Mouse (Mus musculus) C2C12 (cell line): ENCODE results near the gene Acp7. TPM values are rescaled to one million over a fixed set of nuclear protein-coding genes. Genes with fewer than 3 reads are reported as not detected.

Experiments
- H3K27me3 ChIP-seq: one replicate; pipeline ENCODE4 v1.6.1; 2011; ENCODE audit not compliant: control insufficient read depth, insufficient read depth, insufficient read length
- H3K36me3 ChIP-seq: one replicate; pipeline ENCODE4 v1.6.1; 2011; ENCODE audit not compliant: control insufficient read depth, insufficient read depth
- H3K4me3 ChIP-seq: one replicate; pipeline ENCODE4 v1.5.1; 2011; ENCODE audit warnings: mild to moderate bottlenecking, control low read depth; ENCODE audit not compliant: poor library complexity, insufficient read depth, severe bottlenecking
- H3K79me2 ChIP-seq: one replicate; pipeline ENCODE4 v1.6.1; 2011; ENCODE audit not compliant: control insufficient read depth, insufficient read depth
- H3K79me3 ChIP-seq: one replicate; pipeline ENCODE4 v1.6.1; 2011; ENCODE audit warnings: low read depth, control low read depth
- H3ac ChIP-seq: one replicate; pipeline ENCODE3; 2011; ENCODE audit warnings: low read depth; ENCODE audit not compliant: control insufficient read depth, insufficient read length
- CEBPB ChIP-seq: IDR thresholded peaks from one replicate; pipeline ENCODE4 v1.6.1; 2011; ENCODE audit warnings: low read depth, mild to moderate bottlenecking, control low read depth, moderate library complexity
- CTCF ChIP-seq: IDR thresholded peaks from one replicate; pipeline ENCODE4 v1.5.1; 2011; ENCODE audit not compliant: control insufficient read depth, insufficient read depth, insufficient read length
- FOSL1 ChIP-seq: IDR thresholded peaks from one replicate; pipeline ENCODE4 v1.8.0; 2011; ENCODE audit warnings: mild to moderate bottlenecking, low read length; ENCODE audit not compliant: poor library complexity, insufficient read depth, severe bottlenecking
- MAX ChIP-seq: IDR thresholded peaks from one replicate; pipeline ENCODE4 v1.6.1; 2011; ENCODE audit warnings: mild to moderate bottlenecking, control low read depth
- MYOD1 ChIP-seq: IDR thresholded peaks from one replicate; pipeline ENCODE4 v1.6.1; 2011; ENCODE audit warnings: low read depth; ENCODE audit not compliant: control insufficient read depth, insufficient read length
- MYOG ChIP-seq: IDR thresholded peaks from one replicate; pipeline ENCODE4 v1.6.1; 2011; ENCODE audit not compliant: control insufficient read depth, insufficient read length; ENCODE audit errors: extremely low read depth
- USF1 ChIP-seq: IDR thresholded peaks from one replicate; pipeline ENCODE4 v1.6.1; 2011; ENCODE audit warnings: low read depth, mild to moderate bottlenecking, control low read depth, moderate library complexity
- polyA plus RNA-seq: library from polyadenylated mRNA; unstranded; fragments of >200 nt; fragmentation: generic; extraction: Trizol; gene quantifications from one replicate; pipeline ENCODE4 v1.2.1, GENCODE M21; 2012; ENCODE audit warnings: missing spikeins

The Acp7 gene
- polyA plus RNA-seq, 1 experiment = not detected

DNA sequence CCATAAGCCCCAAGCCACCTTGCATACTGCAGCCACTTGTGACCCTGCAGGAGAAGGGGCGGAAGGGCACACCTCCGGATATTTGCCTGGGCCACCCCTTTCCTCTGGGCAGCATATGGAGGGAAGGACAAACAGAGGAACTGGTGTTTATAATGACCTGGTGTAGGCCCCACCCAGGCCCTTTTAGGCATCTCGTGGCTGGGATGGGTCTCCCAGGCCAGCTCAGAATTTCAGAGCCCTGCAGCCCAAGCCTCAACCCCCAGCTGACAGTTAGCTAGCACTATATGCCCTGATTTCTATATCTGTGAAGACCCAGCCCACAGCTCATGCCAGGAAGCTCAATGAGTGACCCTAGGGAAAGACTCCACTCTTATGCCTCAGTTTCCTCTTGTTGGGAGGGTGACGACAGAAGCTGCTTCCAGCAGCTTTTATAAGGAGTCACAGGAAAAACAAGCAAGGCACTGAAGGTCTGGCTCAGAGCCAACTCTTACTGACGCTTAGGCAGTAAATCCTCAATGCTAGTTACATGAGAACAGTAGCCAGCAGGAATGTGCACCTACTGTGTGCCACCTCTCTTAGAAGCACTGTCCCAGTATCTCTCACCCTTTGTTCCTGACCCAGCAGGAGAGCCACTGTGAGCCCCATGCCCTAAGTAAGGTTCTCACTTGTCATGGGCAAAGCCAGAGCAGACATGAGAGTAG, 60.0 kb downstream of the Acp7 start:
- no peak overlapping the region for H3K4me3 ChIP-seq
- H3K36me3 ChIP-seq = peaks cover 16% of the 10 kb centered on the region
- H3K79me3 ChIP-seq = peaks cover 13% of the 10 kb centered on the region
- TF ChIP-seq CEBPB = no peak
- no peak for TF ChIP-seq USF1
- no peak for TF ChIP-seq MAX
- TF ChIP-seq CTCF = no peak
- no peak for TF ChIP-seq MYOD1
- TF ChIP-seq MYOG = no peak
- no peak for TF ChIP-seq FOSL1
- H3ac ChIP-seq = no peak overlapping the region
- peaks cover 42% of the 10 kb centered on the region for H3K79me2 ChIP-seq
- H3K27me3 ChIP-seq = no peaks in the 10 kb centered on the region

GRCm38 (mm10) chr7:28570291-28570981, 60.7 kb downstream of the Acp7 start:
- Histone ChIP-seq H3K79me2 (peaks cover 35% of the 10 kb centered on the region), H3ac (no peak overlapping the region), H3K27me3 (no peaks in the 10 kb centered on the region), H3K36me3 (peaks cover 22% of the 10 kb centered on the region), H3K4me3 (no peak overlapping the region), H3K79me3 (peaks cover 9% of the 10 kb centered on the region)
- TF ChIP-seq CTCF (no peak), USF1 (no peak), MAX (no peak)

DNA sequence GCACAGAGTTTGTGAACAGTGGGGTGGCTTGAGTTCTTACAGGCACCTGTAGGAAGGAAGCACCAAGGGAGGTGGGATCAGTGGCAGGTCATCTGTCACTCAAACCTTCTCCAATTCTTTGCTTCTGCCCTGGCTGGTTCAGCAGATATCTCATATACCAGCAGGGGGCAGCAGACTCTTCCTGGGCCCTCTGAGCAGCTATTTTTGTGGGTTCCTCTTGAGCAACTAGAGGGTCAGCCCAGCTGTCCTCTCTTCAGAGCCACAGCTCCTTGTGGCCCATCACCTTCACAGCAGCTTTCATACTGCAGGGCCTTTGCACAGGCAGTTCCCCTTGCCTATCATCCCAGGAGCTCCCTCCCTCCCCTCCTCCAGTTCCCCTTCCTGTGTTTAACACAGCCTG, 62.9 kb downstream of the Acp7 start:
- H3K36me3 ChIP-seq = peaks cover 24% of the 10 kb centered on the region
- peaks cover 16% of the 10 kb centered on the region for H3K79me2 ChIP-seq

DNA sequence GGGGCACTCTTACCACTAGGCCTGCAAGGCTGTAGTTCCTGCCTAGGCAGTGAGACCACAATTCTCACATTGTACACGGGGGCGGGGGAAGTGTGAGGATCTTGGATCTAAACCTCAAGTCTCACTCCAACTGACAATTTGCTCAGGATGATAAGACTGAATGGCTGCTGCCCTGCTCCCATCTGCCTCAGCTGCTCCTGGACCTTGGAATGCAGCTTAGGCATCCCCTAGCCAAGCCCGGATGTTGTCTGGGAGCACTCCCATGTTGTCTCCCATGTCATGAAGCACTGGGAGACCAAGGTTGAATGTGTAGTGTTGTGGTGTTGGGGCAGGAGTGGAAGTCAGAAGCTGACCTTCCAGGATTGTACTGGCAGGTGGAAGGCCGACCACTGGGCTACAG, 63.6 kb downstream of the Acp7 start:
- peaks cover 24% of the 10 kb centered on the region for H3K36me3 ChIP-seq

More for the DNA sequence above, 62.9 kb downstream of the Acp7 start:
- H3K79me3 ChIP-seq = peaks cover 3% of the 10 kb centered on the region
- TF ChIP-seq USF1 = no peak
- peak; percentile 41 for TF ChIP-seq CTCF
- no peak overlapping the region for H3ac ChIP-seq
- no peaks in the 10 kb centered on the region for H3K27me3 ChIP-seq
- H3K4me3 ChIP-seq = no peak overlapping the region

DNA sequence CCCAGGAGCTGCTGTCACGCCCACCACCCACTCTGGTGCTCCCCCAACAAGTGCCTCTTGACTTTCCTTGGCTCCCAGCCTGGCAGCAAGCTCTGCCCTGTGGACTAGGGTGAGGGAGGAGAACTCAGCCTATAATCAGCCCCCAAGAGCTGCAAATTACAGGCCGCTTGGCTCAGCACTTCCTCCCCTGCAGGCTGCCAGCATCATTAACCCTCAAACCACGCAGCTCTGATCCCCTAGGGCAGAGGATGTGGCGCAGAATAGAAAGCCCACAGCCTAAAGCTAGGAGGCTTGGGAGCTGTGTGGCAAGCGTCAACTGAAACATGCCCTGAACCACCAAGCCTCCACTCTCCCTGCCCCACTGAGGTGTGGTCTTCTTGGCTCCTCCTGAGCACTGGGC, 65.7 kb downstream of the Acp7 start:
- no peak for TF ChIP-seq CEBPB
- no peak for TF ChIP-seq USF1
- TF ChIP-seq MAX = no peak
- no peak for TF ChIP-seq MYOD1
- no peak for TF ChIP-seq CTCF
- no peak for TF ChIP-seq FOSL1
- no peak for TF ChIP-seq MYOG
- Histone ChIP-seq H3K36me3 (peaks cover 24% of the 10 kb centered on the region), H3ac (no peak overlapping the region), H3K79me3 (no peaks in the 10 kb centered on the region), H3K27me3 (no peaks in the 10 kb centered on the region), H3K4me3 (no peak overlapping the region), H3K79me2 (no peaks in the 10 kb centered on the region)

More for the DNA sequence above, 63.6 kb downstream of the Acp7 start:
- TF ChIP-seq CEBPB (no peak), CTCF (no peak), USF1 (no peak), FOSL1 (no peak), MYOD1 (no peak), MAX (no peak), MYOG (no peak)
- Histone ChIP-seq H3K4me3 (no peak overlapping the region), H3K27me3 (no peaks in the 10 kb centered on the region), H3ac (no peak overlapping the region), H3K79me3 (peaks cover 3% of the 10 kb centered on the region), H3K79me2 (peaks cover 14% of the 10 kb centered on the region)

DNA sequence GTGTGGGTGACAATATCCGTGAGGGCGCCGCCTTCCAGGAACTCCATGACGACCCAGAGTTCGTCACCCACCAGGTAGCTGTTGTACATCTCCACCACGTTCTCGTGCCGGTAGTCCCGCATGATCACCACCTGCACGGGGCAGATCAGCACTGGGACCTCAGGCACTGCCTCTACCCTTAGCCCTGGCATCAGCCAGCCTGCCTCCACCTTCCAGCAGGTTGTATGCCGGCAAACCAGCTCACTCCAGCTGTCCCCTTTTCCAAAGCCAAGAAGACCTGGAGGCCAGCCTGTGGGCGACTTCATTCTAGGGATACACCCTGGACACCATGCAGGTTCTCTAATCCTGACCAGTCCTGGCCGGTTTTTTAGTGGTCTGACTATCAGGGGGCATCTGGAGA, 68.2 kb downstream of the Acp7 start:
- Histone ChIP-seq H3K4me3 (no peak overlapping the region), H3K36me3 (peaks cover 22% of the 10 kb centered on the region), H3K79me3 (no peaks in the 10 kb centered on the region), H3ac (no peak overlapping the region), H3K79me2 (no peaks in the 10 kb centered on the region), H3K27me3 (no peaks in the 10 kb centered on the region)
- TF ChIP-seq USF1 = no peak
- no peak for TF ChIP-seq MYOD1
- TF ChIP-seq MYOG = no peak
- TF ChIP-seq MAX = no peak
- TF ChIP-seq FOSL1 = no peak
- TF ChIP-seq CTCF = no peak
- TF ChIP-seq CEBPB = no peak
